Mouse (Mus musculus) embryonic facial prominence, embryonic 11.5 days (tissue): Measurements from ENCODE around the gene Mto1. TPM values are rescaled to one million over a fixed set of nuclear protein-coding genes. Genes with fewer than 3 reads are reported as not detected.

Experiments
- ATAC-seq: fragments of 200-750 bp; cut with Nextera tagmentation; replicated peaks from 2 replicates; pipeline ENCODE4 v1.8.0; 2017; ENCODE audit warnings: low read depth; ENCODE audit not compliant: insufficient number of reproducible peaks, low FRiP score, low TSS enrichment
- DNase-seq: peaks from one replicate; pipeline ENCODE4 v3.0.0-alpha.2; 2015; ENCODE audit warnings: low spot score
- H3K27ac ChIP-seq: fragments of 300-500 bp; sonication (generic); replicated peaks from 2 replicates; pipeline ENCODE4 v1.5.1; 2014; ENCODE audit warnings: mild to moderate bottlenecking, low read depth, low read length, control low read depth
- H3K27me3 ChIP-seq: fragments of 300-500 bp; sonication (generic); 2 replicates; pipeline ENCODE4 v1.6.1; 2014; ENCODE audit warnings: mild to moderate bottlenecking, low read length, moderate library complexity, mixed read lengths; ENCODE audit not compliant: control insufficient read depth, insufficient read depth
- H3K36me3 ChIP-seq: fragments of 300-500 bp; sonication (generic); replicated peaks from 2 replicates; pipeline ENCODE4 v1.6.1; 2014; ENCODE audit warnings: low read depth, mild to moderate bottlenecking, low read length, moderate library complexity, mixed read lengths; ENCODE audit not compliant: control insufficient read depth, insufficient read depth
- H3K4me1 ChIP-seq: fragments of 300-500 bp; sonication (generic); 2 replicates; pipeline ENCODE4 v1.6.1; 2014; ENCODE audit warnings: low read length, mixed read lengths; ENCODE audit not compliant: control insufficient read depth, insufficient read depth
- H3K4me2 ChIP-seq: fragments of 300-500 bp; sonication (generic); 2 replicates; pipeline ENCODE4 v1.6.1; 2014; ENCODE audit warnings: low read depth, mild to moderate bottlenecking, control low read depth, low read length, moderate library complexity
- H3K4me3 ChIP-seq: fragments of 300-500 bp; sonication (generic); 2 replicates; pipeline ENCODE4 v1.5.1; 2014; ENCODE audit warnings: low read depth, low read length, control low read depth
- H3K9ac ChIP-seq: fragments of 300-500 bp; sonication (generic); replicated peaks from 2 replicates; pipeline ENCODE4 v1.6.1; 2014; ENCODE audit warnings: mild to moderate bottlenecking, control low read depth, low read length
- H3K9me3 ChIP-seq: fragments of 300-500 bp; sonication (generic); replicated peaks from 2 replicates; pipeline ENCODE4 v1.6.1; 2016; ENCODE audit warnings: mild to moderate bottlenecking, low read length, inconsistent platforms, mixed read lengths; ENCODE audit not compliant: control insufficient read depth
- WGBS: fragments of 180-500 bp; shearing (Covaris S2); extraction: QIAGEN DNeasy Blood & Tissue Kit; methylation state at CpG from one replicate; pipeline ENCODE4 v1.1.7; 2014; 5-methylcytosine and 5-hydroxymethylcytosine counted together
- polyA plus RNA-seq: library from polyadenylated mRNA; unstranded; fragments of >200 nt; fragmentation: Nextera tagmentation; extraction: Ambion mirVana; gene quantifications from 2 replicates; pipeline ENCODE4 v1.2.1, GENCODE M21; 2014

The Mto1 gene
- polyA plus RNA-seq, 1 experiment from 2014 or later = 24.7 TPM

DNA sequence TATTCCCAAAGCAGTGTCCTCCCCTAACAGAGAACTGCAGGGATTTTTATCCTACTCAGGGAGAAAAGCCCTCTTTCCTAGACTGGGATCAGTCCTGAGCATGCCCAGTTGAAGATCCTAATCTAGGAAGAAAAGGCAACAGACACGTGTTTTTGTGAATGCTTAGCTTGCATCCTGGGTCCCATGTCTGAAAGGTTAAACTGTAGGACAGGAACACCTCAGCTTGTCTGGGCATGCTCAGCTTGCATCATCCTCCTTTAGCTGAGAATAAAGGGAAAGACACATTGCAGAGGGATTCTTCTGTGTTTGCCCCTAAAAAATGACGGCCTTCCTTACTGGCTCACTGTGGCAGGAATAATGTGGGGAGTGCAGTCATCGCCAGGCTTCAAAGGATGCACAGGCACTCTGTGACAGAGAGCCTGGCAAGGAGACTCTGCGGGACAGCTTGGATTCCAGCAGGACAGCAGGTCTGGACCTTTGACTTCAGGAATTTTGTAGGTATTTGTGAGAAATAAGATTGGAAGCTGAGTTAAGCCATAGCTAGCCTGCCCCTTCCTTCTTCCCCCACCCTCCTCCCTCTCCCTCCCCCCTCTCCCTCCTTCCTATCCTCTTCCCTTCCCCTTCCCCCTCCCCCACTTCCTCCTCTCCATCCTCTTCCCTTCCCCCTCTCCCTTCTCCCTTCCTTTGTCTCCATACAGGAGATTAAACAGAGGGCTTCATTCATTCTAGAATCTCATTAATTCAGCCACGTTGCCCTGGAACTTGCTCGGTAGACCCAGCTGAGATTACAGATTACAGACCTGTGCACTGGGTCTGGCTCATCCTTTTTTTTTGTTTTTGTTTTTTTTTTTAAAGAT is 55.4 kb downstream of the Mto1 start:
- Histone ChIP-seq H3K4me1 (0 out of 2 replicates have a peak, but pooled peaks cover 3% of the 10 kb centered on the region), H3K27ac (peak overlapping the region; percentile 78), H3K4me3 (no peak overlapping the region), H3K9ac (peak overlapping the region; percentile 53), H3K36me3 (no peaks in the 10 kb centered on the region), H3K27me3 (no peaks in the 10 kb centered on the region), H3K9me3 (no peaks in the 10 kb centered on the region), H3K4me2 (0 out of 2 replicates have a peak overlapping the region, but pooled peaks have one; percentile 10)
- ATAC-seq = peak; percentile 59
- WGBS = 9% methylated on average over 6 of the region's 6 CpGs
- peak; percentile 75 for DNase-seq

DNA sequence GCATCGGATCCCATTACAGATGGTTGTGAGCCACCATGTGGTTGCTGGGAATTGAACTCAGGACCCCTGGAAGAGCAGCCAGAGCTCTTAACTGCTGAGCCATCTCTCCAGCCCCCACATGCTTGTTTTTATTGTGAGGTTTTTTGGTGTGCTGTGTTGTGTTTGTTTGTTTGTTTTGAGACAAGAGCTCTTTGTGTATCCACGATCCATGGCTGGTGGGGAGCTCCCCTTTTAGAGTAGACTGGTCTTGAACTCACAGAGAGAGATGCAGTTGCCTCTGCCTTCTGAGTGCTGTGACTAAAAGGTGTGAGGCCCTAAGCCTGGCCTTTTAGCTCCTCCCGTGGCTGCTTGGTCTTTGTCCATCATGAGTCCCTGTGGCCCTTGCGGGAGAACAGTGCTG is 56.1 kb downstream of the Mto1 start:
- Histone ChIP-seq H3K4me2 (no peak overlapping the region), H3K9ac (no peak overlapping the region), H3K27me3 (no peaks in the 10 kb centered on the region), H3K27ac (no peak overlapping the region), H3K4me3 (no peak overlapping the region), H3K36me3 (no peaks in the 10 kb centered on the region), H3K4me1 (0 out of 2 replicates have a peak, but pooled peaks cover 3% of the 10 kb centered on the region), H3K9me3 (no peaks in the 10 kb centered on the region)
- DNase-seq = no peak
- no peak for ATAC-seq
- whole genome bisulfite sequencing = 69% methylated on average over 4 of the region's 4 CpGs

DNA sequence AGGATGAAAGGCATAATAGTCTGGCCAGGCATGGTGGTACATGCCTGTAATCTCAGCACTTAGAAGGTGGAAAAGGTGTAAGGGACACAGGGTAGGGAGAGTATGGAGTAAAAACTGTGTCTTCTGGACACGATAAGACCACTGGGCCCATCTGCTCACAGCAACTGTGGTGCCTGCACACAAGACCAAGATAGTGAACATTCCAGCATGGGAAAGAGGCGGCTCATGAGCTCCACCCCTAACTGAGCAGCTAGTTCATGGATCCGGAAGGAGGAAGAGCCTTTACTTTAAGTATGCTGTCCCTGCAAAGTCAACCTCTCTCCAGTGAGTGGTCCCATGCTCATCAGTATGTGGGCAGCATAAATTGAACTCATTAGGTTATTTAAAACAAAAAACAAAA is 56.7 kb downstream of the Mto1 start:
- H3K9me3 ChIP-seq = no peaks in the 10 kb centered on the region
- H3K36me3 ChIP-seq = no peaks in the 10 kb centered on the region
- ATAC-seq (no peak; the same call in 1 of the 2 replicates), DNase-seq (no peak)
- no peak overlapping the region for H3K9ac ChIP-seq
- H3K4me2 ChIP-seq = no peak overlapping the region
- no peaks in the 10 kb centered on the region for H3K27me3 ChIP-seq
- 0 out of 2 replicates have a peak, but pooled peaks cover 3% of the 10 kb centered on the region for H3K4me1 ChIP-seq
- H3K27ac ChIP-seq = no peak overlapping the region
- WGBS = 76% methylated on average over 3 of the region's 3 CpGs
- H3K4me3 ChIP-seq = no peak overlapping the region

DNA sequence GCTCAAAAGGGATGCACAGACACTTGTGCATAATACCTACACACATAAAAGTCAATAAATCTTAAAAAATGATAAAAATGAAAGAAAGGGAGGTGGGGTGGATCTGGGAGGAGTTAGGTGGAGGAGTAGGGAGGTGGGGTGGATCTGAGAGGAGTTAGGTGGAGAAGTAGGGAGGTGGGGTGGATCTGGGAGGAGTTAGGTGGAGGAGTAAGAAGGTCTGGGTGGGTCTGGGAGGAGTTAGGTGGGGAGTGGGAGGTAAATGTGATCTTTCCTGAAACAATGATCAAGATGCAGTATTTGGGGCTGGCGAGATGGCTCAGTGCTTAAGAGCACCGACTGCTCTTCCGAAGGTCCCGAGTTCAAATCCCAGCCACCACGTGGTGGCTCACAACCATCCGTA is 57.2 kb downstream of the Mto1 start:
- Histone ChIP-seq H3K4me1 (0 out of 2 replicates have a peak, but pooled peaks cover 3% of the 10 kb centered on the region), H3K36me3 (no peaks in the 10 kb centered on the region), H3K9me3 (no peaks in the 10 kb centered on the region), H3K4me2 (no peak overlapping the region), H3K4me3 (no peak overlapping the region), H3K27ac (no peak overlapping the region), H3K9ac (no peak overlapping the region), H3K27me3 (no peaks in the 10 kb centered on the region)
- DNase-seq (no peak), ATAC-seq (no peak)
- 90% methylated on average over 6 of the region's 6 CpGs for WGBS

DNA sequence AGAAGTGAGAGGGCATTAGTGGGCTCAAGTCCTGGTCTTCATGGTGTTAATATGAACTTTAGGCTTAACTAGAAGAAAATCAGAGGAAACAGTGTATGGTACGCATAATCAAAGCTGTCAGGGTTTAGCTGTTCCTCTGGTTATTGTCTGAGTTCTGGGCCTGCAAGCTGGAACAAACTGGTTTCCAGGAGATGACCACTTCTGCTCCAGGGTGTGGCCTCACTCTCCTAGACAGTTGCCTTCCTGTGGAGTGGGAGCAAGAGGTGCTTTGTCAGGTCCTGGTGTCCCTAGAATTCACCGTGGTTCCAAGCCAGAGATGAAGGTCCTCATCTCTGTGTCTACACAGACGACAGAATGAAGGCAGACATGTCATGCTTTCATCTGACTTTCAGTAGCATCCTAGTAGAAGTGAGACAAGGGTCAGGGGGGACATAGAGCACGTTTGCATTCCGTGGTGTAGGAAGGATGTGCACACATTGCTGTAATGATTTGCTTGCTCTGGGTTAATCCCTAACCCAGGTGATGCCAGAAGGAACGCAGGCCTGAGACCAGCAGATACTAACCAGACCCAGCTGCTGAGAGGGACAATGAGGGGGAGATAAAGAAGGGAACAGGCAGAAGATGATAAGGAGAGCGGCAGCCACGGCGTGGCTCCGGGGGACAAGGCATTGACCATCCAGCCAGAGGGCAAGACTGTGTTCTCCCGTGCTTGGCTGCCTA is 58.2 kb downstream of the Mto1 start:
- 75% methylated on average over 11 of the region's 11 CpGs for WGBS
- H3K27ac ChIP-seq = no peak overlapping the region

DNA sequence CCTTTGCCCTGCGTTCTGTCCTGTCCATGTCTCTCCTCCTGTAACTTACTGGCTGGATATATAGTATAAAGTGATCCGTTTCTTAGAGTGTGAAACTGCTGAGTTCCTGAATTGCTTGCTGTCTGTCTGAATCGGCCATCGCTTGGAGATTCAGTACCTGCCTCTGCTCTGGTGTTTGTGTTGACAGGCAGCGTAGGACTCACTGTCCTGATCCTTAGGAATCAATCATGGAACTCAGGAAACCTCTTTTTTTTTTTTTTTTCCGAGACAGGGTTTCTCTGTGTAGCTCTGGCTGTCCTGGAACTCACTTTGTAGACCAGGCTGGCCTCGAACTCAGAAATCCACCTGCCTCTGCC is 58.7 kb downstream of the Mto1 start:
- Histone ChIP-seq H3K4me3 (no peak overlapping the region), H3K4me2 (no peak overlapping the region), H3K9me3 (no peaks in the 10 kb centered on the region), H3K36me3 (no peaks in the 10 kb centered on the region), H3K27me3 (no peaks in the 10 kb centered on the region), H3K4me1 (0 out of 2 replicates have a peak, but pooled peaks cover 3% of the 10 kb centered on the region), H3K27ac (no peak overlapping the region), H3K9ac (no peak overlapping the region)
- no peak for DNase-seq
- WGBS = 84% methylated on average over 7 of the region's 7 CpGs
- ATAC-seq = no peak

More for the DNA sequence above, 58.2 kb downstream of the Mto1 start:
- no peak overlapping the region for H3K4me3 ChIP-seq
- no peaks in the 10 kb centered on the region for H3K27me3 ChIP-seq
- H3K4me1 ChIP-seq = 0 out of 2 replicates have a peak, but pooled peaks cover 3% of the 10 kb centered on the region
- H3K36me3 ChIP-seq = no peaks in the 10 kb centered on the region
- ATAC-seq = no peak
- no peak overlapping the region for H3K4me2 ChIP-seq
- no peak overlapping the region for H3K9ac ChIP-seq
- DNase-seq = no peak
- H3K9me3 ChIP-seq = no peaks in the 10 kb centered on the region

DNA sequence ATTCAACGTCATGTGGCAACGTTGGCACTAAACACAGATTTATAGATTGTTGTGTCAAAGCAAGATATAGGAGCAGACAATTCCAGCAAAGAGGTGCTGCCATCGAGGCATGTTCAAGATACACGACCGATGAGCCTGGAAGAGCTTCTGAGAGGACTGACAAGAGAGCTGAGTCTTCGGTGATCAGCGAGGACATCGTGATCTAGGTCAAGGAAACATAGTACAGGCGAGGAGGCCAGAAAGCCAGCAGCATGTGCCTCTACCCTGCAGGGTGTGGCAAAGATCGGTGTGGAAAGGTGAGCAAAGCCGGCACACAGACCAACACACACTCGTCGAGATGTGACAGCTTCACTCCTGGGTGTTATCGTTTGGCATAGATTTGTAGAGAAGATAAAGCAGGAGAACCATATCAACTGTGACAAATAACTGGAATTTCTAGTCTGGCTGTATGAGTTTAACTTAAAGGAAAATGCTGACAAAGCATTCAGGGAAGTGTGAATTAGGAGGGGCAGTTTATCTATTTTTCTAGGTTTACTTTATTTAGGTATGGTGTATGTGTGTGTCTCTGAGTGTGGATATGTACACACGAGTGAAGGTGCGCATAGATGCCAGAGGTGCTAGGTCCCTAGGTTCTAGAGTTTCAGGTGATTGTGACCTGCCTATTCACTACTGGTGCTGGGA is 60.2 kb downstream of the Mto1 start:
- DNase-seq = no peak

More for the DNA sequence above, 60.2 kb downstream of the Mto1 start:
- no peaks in the 10 kb centered on the region for H3K27me3 ChIP-seq
- no peak for ATAC-seq
- H3K4me1 ChIP-seq = 0 out of 2 replicates have a peak, but pooled peaks cover 3% of the 10 kb centered on the region
- no peak overlapping the region for H3K9ac ChIP-seq
- H3K27ac ChIP-seq = no peak overlapping the region
- H3K4me3 ChIP-seq = no peak overlapping the region
- WGBS = 89% methylated on average over 16 of the region's 16 CpGs
- no peaks in the 10 kb centered on the region for H3K36me3 ChIP-seq
- H3K4me2 ChIP-seq = no peak overlapping the region
- H3K9me3 ChIP-seq = no peaks in the 10 kb centered on the region
